Mouse (Mus musculus) mouse embryonic stem cell (cell line): ENCODE data around the gene Shank3.

Experiments used
- in situ Hi-C, 2 experiments: fragments of 300-500 bp; cut with MboI; formaldehyde crosslinking; loops; 1 replicate in 1 of 2; 3 replicates in 1 of 2; pipeline ENCODE4 v1.14.3; 2019 to 2020; ENCODE audit warnings: low sequenced_read_pairs in 2 of 2, low pct_unique_long_range_greater_than_20kb in 1 of 2, mixed read lengths in 1 of 2; ENCODE audit not compliant: unreplicated experiment in 1 of 2

Shank3 gene

DNA sequence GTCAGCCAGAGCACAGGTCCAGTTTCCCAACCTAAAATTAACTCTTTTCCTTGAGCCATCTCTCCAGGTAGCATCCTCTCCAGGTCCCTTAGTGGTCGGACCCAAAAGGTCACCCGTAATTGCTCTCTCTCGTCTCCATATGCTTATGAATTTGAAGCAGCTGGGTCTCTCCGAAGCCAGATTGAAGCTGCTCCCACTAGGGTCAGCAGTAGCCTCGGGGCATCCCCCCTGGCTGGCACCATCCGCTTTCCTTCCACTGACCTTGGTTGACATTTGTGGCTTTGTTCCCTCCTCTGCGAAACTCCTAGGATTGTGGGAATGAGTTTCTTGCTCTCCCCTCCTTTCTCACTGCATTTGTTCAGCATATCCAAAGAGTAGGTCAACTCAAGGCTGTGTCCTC is 44.7 kb downstream of the Shank3 start:
- in situ Hi-C loops: no loop called here

GRCm38 (mm10) chr15:89547321-89547720 is 47.9 kb downstream of the Shank3 start:
- in situ Hi-C loops: no loop called here

DNA sequence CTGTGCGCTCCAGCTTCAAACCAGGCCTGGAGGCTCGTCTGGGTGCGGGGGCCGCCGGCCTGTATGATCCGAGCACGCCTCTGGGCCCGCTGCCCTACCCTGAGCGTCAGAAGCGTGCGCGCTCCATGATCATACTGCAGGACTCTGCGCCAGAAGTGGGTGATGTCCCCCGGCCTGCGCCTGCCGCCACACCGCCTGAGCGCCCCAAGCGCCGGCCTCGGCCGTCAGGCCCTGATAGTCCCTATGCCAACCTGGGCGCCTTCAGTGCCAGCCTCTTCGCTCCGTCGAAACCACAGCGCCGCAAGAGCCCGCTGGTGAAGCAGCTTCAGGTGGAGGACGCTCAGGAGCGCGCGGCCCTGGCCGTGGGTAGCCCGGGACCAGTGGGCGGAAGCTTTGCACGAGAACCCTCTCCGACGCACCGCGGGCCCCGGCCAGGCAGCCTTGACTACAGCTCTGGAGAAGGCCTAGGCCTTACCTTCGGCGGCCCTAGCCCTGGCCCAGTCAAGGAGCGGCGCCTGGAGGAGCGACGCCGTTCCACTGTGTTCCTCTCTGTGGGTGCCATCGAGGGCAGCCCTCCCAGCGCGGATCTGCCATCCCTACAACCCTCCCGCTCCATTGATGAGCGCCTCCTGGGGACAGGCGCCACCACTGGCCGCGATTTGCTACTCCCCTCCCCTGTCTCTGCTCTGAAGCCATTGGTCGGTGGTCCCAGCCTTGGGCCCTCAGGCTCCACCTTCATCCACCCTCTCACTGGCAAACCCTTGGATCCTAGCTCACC is 48.6 kb downstream of the Shank3 start:
- in situ Hi-C loops: no loop called here

- in situ Hi-C loops: no loop called here
These were observed 49.4 kb downstream of the Shank3 start for GRCm38 (mm10) chr15:89548837-89549236.

GRCm38 (mm10) chr15:89550506-89550905 is 51.1 kb downstream of the Shank3 start:
- in situ Hi-C loops: no loop called here

- in situ Hi-C loops: no loop called here
These were observed 52.3 kb downstream of the Shank3 start for GRCm38 (mm10) chr15:89551733-89552132.

- in situ Hi-C loops: no loop called here
These were observed 56.2 kb downstream of the Shank3 start for GRCm38 (mm10) chr15:89555591-89555990.

- in situ Hi-C loops: no loop called here
These were observed 57.2 kb downstream of the Shank3 start for GRCm38 (mm10) chr15:89556401-89557178.

DNA sequence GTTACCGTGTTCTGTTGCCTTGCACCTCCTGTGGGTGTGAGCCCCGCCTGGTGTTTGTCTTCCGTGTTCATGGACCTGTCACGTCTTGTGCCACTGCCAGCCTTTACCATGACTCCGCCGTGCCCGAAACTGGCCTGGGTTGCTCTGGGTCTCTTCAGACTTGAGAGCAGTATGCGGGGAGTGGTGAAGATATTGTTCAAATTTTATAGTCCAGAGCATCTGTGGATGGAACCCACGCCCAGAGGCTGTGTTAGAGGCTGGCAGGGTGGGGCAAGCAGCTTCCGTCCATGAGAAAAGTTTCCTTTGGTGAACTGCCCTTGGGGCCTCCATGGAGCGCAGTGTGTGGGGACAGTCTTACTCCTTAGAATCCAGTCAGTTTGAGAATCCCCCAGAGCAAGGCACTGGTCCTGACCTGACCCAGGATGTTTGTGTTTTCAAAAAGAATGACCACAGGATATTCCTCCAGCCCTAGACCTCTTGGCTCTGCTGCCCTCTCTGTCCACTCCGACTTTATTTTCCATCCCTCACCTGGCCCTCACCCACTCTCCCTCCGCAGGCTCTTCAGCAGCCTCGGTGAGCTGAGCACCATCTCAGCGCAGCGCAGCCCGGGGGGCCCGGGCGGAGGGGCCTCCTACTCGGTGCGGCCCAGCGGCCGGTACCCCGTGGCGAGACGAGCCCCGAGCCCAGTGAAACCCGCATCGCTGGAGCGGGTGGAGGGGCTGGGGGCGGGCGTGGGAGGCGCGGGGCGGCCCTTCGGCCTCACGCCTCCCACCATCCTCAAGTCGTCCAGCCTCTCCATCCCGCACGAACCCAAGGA is 58.0 kb downstream of the Shank3 start:
- in situ Hi-C loops: no loop called here

DNA sequence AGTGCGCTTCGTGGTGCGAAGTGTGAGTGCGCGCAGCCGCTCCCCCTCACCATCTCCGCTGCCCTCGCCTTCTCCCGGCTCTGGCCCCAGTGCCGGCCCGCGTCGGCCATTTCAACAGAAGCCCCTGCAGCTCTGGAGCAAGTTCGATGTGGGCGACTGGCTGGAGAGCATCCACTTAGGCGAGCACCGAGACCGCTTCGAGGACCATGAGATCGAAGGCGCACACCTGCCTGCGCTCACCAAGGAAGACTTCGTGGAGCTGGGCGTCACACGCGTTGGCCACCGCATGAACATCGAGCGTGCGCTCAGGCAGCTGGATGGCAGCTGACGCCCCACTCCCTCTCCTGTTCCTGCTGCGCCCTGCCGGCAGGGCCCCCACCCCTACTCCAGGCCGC is 58.6 kb downstream of the Shank3 start:
- in situ Hi-C loops: no loop called here

DNA sequence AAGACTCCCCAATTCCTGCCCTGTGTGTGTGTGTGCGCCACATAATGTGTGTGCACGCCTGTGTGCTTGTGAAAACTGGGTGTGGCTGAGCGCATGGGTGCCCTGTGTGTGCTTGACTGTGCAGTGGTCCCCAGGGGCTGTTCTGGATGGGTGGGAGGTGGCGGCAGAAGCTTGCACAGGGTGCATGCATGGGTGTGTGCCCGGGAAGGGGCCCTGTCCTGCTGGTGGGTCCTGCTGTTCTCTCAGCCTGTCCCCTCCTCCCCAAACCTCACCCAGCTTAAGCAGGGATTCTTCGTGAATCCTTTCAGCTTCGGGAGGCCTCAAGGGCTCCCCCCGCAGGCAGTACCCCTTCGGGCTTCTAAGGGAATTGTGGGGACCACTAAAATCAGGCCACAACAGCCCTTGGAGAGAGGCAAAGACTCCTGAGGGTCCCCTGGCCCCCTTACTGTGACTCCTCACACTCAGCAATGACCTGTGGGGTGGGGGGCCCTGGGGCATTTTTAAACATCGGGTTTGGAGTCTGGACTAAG is 59.8 kb downstream of the Shank3 start:
- in situ Hi-C loops: no loop called here

GRCm38 (mm10) chr15:89568114-89568513 is 68.7 kb downstream of the Shank3 start, which contains the start of gene Acr:
TSS of gene Acr (plus strand) at chr15:89568326.
- in situ Hi-C loops: no loop called here

DNA sequence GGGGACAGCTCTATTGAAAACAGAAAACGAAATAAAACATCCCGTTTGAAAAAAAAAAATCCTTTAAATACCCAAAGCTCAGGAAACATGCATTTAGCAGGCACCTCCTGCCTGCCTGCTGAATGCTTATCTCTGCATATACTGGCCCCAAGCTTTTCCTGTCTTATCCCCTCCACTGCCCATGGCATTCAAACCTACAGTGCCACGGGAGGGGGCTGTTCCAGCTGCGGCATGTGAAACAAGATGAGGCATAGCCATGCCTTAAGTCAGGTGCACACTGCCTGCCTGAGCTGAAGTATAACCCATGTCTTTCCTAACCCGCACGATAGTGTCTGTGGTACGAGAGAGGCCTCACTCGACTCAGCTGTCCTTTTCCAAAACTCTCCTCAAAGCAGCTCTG is 72.7 kb downstream of the Shank3 start:
- in situ Hi-C loops: no loop called here

GRCm38 (mm10) chr15:89582494-89582893 is 83.1 kb downstream of the Shank3 start:
- in situ Hi-C loops: no loop called here

- in situ Hi-C loops: no loop called here
These were observed 85.7 kb downstream of the Shank3 start for GRCm38 (mm10) chr15:89585101-89585500.

GRCm38 (mm10) chr15:89585631-89586030 is 86.2 kb downstream of the Shank3 start:
- in situ Hi-C loops: no loop called here

- in situ Hi-C loops: no loop called here
These were observed 89.7 kb downstream of the Shank3 start for GRCm38 (mm10) chr15:89589146-89589545.

GRCm38 (mm10) chr15:89591317-89591716 is 91.9 kb downstream of the Shank3 start:
- in situ Hi-C loops: no loop called here
